In the genomic region with DNA sequence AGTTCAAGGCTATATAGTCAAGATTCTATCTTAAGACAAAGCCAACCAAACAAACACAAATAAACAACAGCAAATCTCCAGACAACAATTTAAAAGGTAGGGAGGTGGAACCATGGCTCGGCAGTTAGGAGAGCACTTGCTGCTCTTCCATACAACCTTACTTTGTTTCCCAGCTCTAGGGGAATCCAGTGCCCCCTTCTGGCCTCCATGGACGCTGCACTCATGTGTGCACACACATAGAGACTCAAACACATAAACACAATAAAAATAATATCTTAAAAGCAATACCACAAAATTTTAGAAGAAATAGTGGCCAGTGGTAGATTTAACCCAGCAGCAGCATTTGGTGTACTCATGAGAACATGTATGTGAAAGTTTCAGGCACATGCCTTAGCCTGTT, we compare ENCODE assay signal across 14 mouse cellular contexts. TPM values are rescaled to one million over a fixed set of nuclear protein-coding genes. Genes with fewer than 3 reads are reported as not detected.
DNase-seq lines count a peak whose midpoint lies in the region.
"Had no signal": no experiment of that assay in that cellular context is flagged by ENCODE, and none has a peak within 500 bp of the region (broad histone marks: within the 10 kb centered on the region; RNA-seq: fewer than 3 reads in every experiment).

No protein-coding gene starts in this region.

- DNase-seq in kidney, adult 9 months, result peak; percentile 20
- DNase-seq in kidney, adult 8-10 months, result no peak
- peak; percentile 11 for DNase-seq in thymus, postnatal 0 days (ENCODE audit: low spot score)
- no peak for DNase-seq in thymus, postnatal 25 days
- peak; percentile 0 for DNase-seq in brain, adult 2 months (ENCODE audit: low read depth, low spot score)
- peak; percentile 19 for DNase-seq in yolk sac, embryonic 10.5 days (ENCODE audit: low spot score)
- DNase-seq in adrenal gland, adult 2 months, result no peak
- DNase-seq: cerebellum, adult 18-20 months; spleen, adult 18-20 months had no signal

RNA-seq across cellular contexts. Expression of a gene that starts 5.4 kb away (rescaled TPM):
- polyA plus RNA-seq in thymus, postnatal 0 days (2015; fragmentation: Nextera tagmentation; extraction: Ambion mirVana), result 0.36 and 0.54 TPM in 2 replicates
- total RNA-seq in adrenal gland, adult 2 months (2021), result 10 to 100 TPM in 1 of 2 experiments, not detected in 1; 53.5 TPM
- 4.0 and 9.7 TPM in 2 replicates for polyA plus RNA-seq in adrenal gland, adult 2 months (2012; rRNA removed)
- polyA plus RNA-seq: lung, embryonic 16.5 days; neural tube, embryonic 13.5 days had no signal

RNA-seq across cellular contexts. Expression of a gene that starts 9.6 kb away (rescaled TPM):
- 0.64 and 1.4 TPM in 2 replicates for polyA plus RNA-seq in thymus, postnatal 0 days (2015; fragmentation: Nextera tagmentation; extraction: Ambion mirVana)
- under 1 TPM in 1 of 2 experiments, not detected in 1; 0.10 TPM for total RNA-seq in adrenal gland, adult 2 months (2021)
- 0.03 and 0.17 TPM in 2 replicates for polyA plus RNA-seq in adrenal gland, adult 2 months (2012; rRNA removed)

RNA-seq across cellular contexts. Expression of a gene that starts 11.6 kb away (rescaled TPM):
- 2.9 and 3.9 TPM in 2 replicates for polyA plus RNA-seq in thymus, postnatal 0 days (2015; fragmentation: Nextera tagmentation; extraction: Ambion mirVana)
- total RNA-seq in adrenal gland, adult 2 months (2021), result 1 to 10 TPM; 1.8 to 3.7 TPM
- polyA plus RNA-seq in adrenal gland, adult 2 months (2012; rRNA removed), result 3.1 and 3.9 TPM in 2 replicates
- total RNA-seq: granulocyte monocyte progenitor cell, adult 5-6 weeks had no signal

RNA-seq across cellular contexts. Expression of a gene that starts 16.7 kb away (rescaled TPM):
- polyA plus RNA-seq in thymus, postnatal 0 days (2015; fragmentation: Nextera tagmentation; extraction: Ambion mirVana), result 0.13 TPM in 1 of 2 replicates, not detected in the other
- under 1 TPM in 1 of 2 experiments, not detected in 1; 0.29 TPM for total RNA-seq in adrenal gland, adult 2 months (2021)
- not detected in 2 replicates for polyA plus RNA-seq in adrenal gland, adult 2 months (2012; rRNA removed)
- total RNA-seq: left cerebral cortex, postnatal 14 days had no signal
- polyA plus RNA-seq: lung, embryonic 16.5 days; neural tube, embryonic 13.5 days had no signal

RNA-seq across cellular contexts. Expression of a gene that starts 51.3 kb away (rescaled TPM):
- polyA plus RNA-seq in thymus, postnatal 0 days (2015; fragmentation: Nextera tagmentation; extraction: Ambion mirVana), result not detected in 2 replicates
- under 1 TPM; 0.14 to 0.29 TPM for total RNA-seq in adrenal gland, adult 2 months (2021)
- 0.07 and 0.11 TPM in 2 replicates for polyA plus RNA-seq in adrenal gland, adult 2 months (2012; rRNA removed)
- polyA plus RNA-seq: intestine, postnatal 0 days; lung, embryonic 16.5 days; neural tube, embryonic 13.5 days had no signal

Comparison
In these comparisons a context has a peak if more than half of its experiments do, and no peak if none do; other contexts are left out.
1. DNase-seq: peak in kidney, adult 9 months (single experiment), thymus, postnatal 0 days (single experiment), brain, adult 2 months (single experiment) and yolk sac, embryonic 10.5 days (single experiment); none in kidney, adult 8-10 months (0 of 2), thymus, postnatal 25 days (single experiment) and adrenal gland, adult 2 months (single experiment).